Mouse (Mus musculus): ENCODE data around the gene Gm20517. TPM values are rescaled to one million over a fixed set of nuclear protein-coding genes. Genes with fewer than 3 reads are reported as not detected.

Gm20517 gene
- polyA plus RNA-seq, 1 experiment: not detected

- Histone ChIP-seq H3K27ac (ENCODE audit: insufficient read depth, low read depth, low read length) (no peak overlapping the region), H3K4me1 (ENCODE audit: control insufficient read depth, insufficient read depth, low read length) (no peaks in the 10 kb centered on the region), H3K4me3 (ENCODE audit: insufficient read depth, low read depth, low read length) (no peak overlapping the region)
- WGBS: 82% methylated on average over 8 of the region's 8 CpGs
- TF ChIP-seq CTCF (IDR thresholded peaks at IDR 0.05; ENCODE audit: insufficient read depth, low read depth, low read length) (no peak), POLR2A (IDR thresholded peaks at IDR 0.05; ENCODE audit: insufficient read depth, low read depth, low read length) (no peak)
Measured at GRCm38 (mm10) chr17:47574028-47574427, 37.4 kb upstream of the Gm20517 start.

- Histone ChIP-seq H3K4me1 (ENCODE audit: control insufficient read depth, insufficient read depth, low read length) (no peaks in the 10 kb centered on the region), H3K4me3 (ENCODE audit: insufficient read depth, low read depth, low read length) (no peak overlapping the region), H3K27ac (ENCODE audit: insufficient read depth, low read depth, low read length) (no peak overlapping the region)
- TF ChIP-seq CTCF (IDR thresholded peaks at IDR 0.05; ENCODE audit: insufficient read depth, low read depth, low read length) (no peak), POLR2A (IDR thresholded peaks at IDR 0.05; ENCODE audit: insufficient read depth, low read depth, low read length) (no peak)
- WGBS: 76% methylated on average over 11 of the region's 11 CpGs
Measured at GRCm38 (mm10) chr17:47574830-47575229, 36.6 kb upstream of the Gm20517 start.

- Histone ChIP-seq H3K27ac (ENCODE audit: insufficient read depth, low read depth, low read length) (no peak overlapping the region), H3K4me1 (ENCODE audit: control insufficient read depth, insufficient read depth, low read length) (no peaks in the 10 kb centered on the region), H3K4me3 (ENCODE audit: insufficient read depth, low read depth, low read length) (no peak overlapping the region)
- no peak for TF ChIP-seq POLR2A (IDR thresholded peaks at IDR 0.05; ENCODE audit: insufficient read depth, low read depth, low read length)
- no peak for TF ChIP-seq CTCF (IDR thresholded peaks at IDR 0.05; ENCODE audit: insufficient read depth, low read depth, low read length)
- WGBS: 89% methylated on average over 6 of the region's 6 CpGs
Measured at GRCm38 (mm10) chr17:47578655-47579054, 32.7 kb upstream of the Gm20517 start.

- 96% methylated on average over 4 of the region's 4 CpGs for WGBS
- no peak overlapping the region for H3K4me3 ChIP-seq (ENCODE audit: insufficient read depth, low read depth, low read length)
Measured at GRCm38 (mm10) chr17:47580962-47581361, 30.4 kb upstream of the Gm20517 start.

GRCm38 (mm10) chr17:47588517-47588916, 22.9 kb upstream of the Gm20517 start:
- WGBS: 89% methylated on average over 8 of the region's 8 CpGs
- TF ChIP-seq CTCF (IDR thresholded peaks at IDR 0.05; ENCODE audit: insufficient read depth, low read depth, low read length) (no peak), POLR2A (IDR thresholded peaks at IDR 0.05; ENCODE audit: insufficient read depth, low read depth, low read length) (no peak)
- H3K4me3 ChIP-seq (ENCODE audit: insufficient read depth, low read depth, low read length): no peak overlapping the region
- 0 out of 2 replicates have a peak, but pooled peaks cover 2% of the 10 kb centered on the region for H3K4me1 ChIP-seq (ENCODE audit: control insufficient read depth, insufficient read depth, low read length)
- no peak overlapping the region for H3K27ac ChIP-seq (ENCODE audit: insufficient read depth, low read depth, low read length)

More at GRCm38 (mm10) chr17:47580962-47581361, 30.4 kb upstream of the Gm20517 start:
- H3K4me1 ChIP-seq (ENCODE audit: control insufficient read depth, insufficient read depth, low read length): no peaks in the 10 kb centered on the region
- TF ChIP-seq POLR2A (IDR thresholded peaks at IDR 0.05; ENCODE audit: insufficient read depth, low read depth, low read length) (no peak), CTCF (IDR thresholded peaks at IDR 0.05; ENCODE audit: insufficient read depth, low read depth, low read length) (no peak)
- no peak overlapping the region for H3K27ac ChIP-seq (ENCODE audit: insufficient read depth, low read depth, low read length)

- H3K4me1 ChIP-seq (ENCODE audit: control insufficient read depth, insufficient read depth, low read length): peaks cover 16% of the 10 kb centered on the region
- TF ChIP-seq CTCF (IDR thresholded peaks at IDR 0.05; ENCODE audit: insufficient read depth, low read depth, low read length) (no peak), POLR2A (IDR thresholded peaks at IDR 0.05; ENCODE audit: insufficient read depth, low read depth, low read length) (no peak)
- 88% methylated on average over 3 of the region's 3 CpGs for WGBS
- H3K4me3 ChIP-seq (ENCODE audit: insufficient read depth, low read depth, low read length): no peak overlapping the region
- no peak overlapping the region for H3K27ac ChIP-seq (ENCODE audit: insufficient read depth, low read depth, low read length)
Measured at GRCm38 (mm10) chr17:47591073-47591472, 20.3 kb upstream of the Gm20517 start.

GRCm38 (mm10) chr17:47593215-47593853, 18.1 kb upstream of the Gm20517 start:
- TF ChIP-seq POLR2A (IDR thresholded peaks at IDR 0.05; ENCODE audit: insufficient read depth, low read depth, low read length) (peak; percentile 55), CTCF (IDR thresholded peaks at IDR 0.05; ENCODE audit: insufficient read depth, low read depth, low read length) (no peak)
- peaks cover 30% of the 10 kb centered on the region for H3K4me1 ChIP-seq (ENCODE audit: control insufficient read depth, insufficient read depth, low read length)
- under 1% methylated on average over 63 of the region's 63 CpGs for WGBS
- H3K27ac ChIP-seq (ENCODE audit: insufficient read depth, low read depth, low read length): 0 out of 2 replicates have a peak overlapping the region, but pooled peaks have one; percentile 18
- peak overlapping the region; percentile 83 for H3K4me3 ChIP-seq (ENCODE audit: insufficient read depth, low read depth, low read length)

- Histone ChIP-seq H3K4me1 (ENCODE audit: control insufficient read depth, insufficient read depth, low read length) (peaks cover 30% of the 10 kb centered on the region), H3K4me3 (ENCODE audit: insufficient read depth, low read depth, low read length) (peak overlapping the region; percentile 83), H3K27ac (ENCODE audit: insufficient read depth, low read depth, low read length) (peak overlapping the region; percentile 46; the same call in 1 of the 2 replicates)
- no peak for TF ChIP-seq CTCF (IDR thresholded peaks at IDR 0.05; ENCODE audit: insufficient read depth, low read depth, low read length)
- TF ChIP-seq POLR2A (IDR thresholded peaks at IDR 0.05; ENCODE audit: insufficient read depth, low read depth, low read length): no peak
- WGBS: under 1% methylated on average over 13 of the region's 13 CpGs
Measured at GRCm38 (mm10) chr17:47593854-47594182, 17.6 kb upstream of the Gm20517 start.

- Histone ChIP-seq H3K4me1 (ENCODE audit: control insufficient read depth, insufficient read depth, low read length) (peaks cover 30% of the 10 kb centered on the region), H3K4me3 (ENCODE audit: insufficient read depth, low read depth, low read length) (peak overlapping the region; percentile 83), H3K27ac (ENCODE audit: insufficient read depth, low read depth, low read length) (peak overlapping the region; percentile 46; the same call in 1 of the 2 replicates)
- WGBS: under 1% methylated on average over 43 of the region's 43 CpGs
- TF ChIP-seq POLR2A (IDR thresholded peaks at IDR 0.05; ENCODE audit: insufficient read depth, low read depth, low read length): no peak
- no peak for TF ChIP-seq CTCF (IDR thresholded peaks at IDR 0.05; ENCODE audit: insufficient read depth, low read depth, low read length)
Measured at GRCm38 (mm10) chr17:47594183-47594968, 17.0 kb upstream of the Gm20517 start.
